Mouse (Mus musculus): ENCODE results near the gene Kcne2.

Kcne2 gene

GRCm38 (mm10) chr16:92292101-92292500 is at the start of gene Kcne2:
Gene Kcne2, plus strand, starts transcription at chr16:92292389.
- DNase-seq = no peak

GRCm38 (mm10) chr16:92245909-92246308 is 46.3 kb upstream of the Kcne2 start:
- DNase-seq = no peak

- no peak for DNase-seq
Observed at GRCm38 (mm10) chr16:92246974-92247373, 45.2 kb upstream of the Kcne2 start.

GRCm38 (mm10) chr16:92247700-92248099 is 44.5 kb upstream of the Kcne2 start:
- no peak for DNase-seq

GRCm38 (mm10) chr16:92249681-92250080 is 42.5 kb upstream of the Kcne2 start:
- no peak for DNase-seq

- DNase-seq = no peak
Observed at GRCm38 (mm10) chr16:92250452-92250851, 41.7 kb upstream of the Kcne2 start.

- no peak for DNase-seq
Observed at GRCm38 (mm10) chr16:92254316-92254715, 37.9 kb upstream of the Kcne2 start.

- no peak for DNase-seq
Observed at GRCm38 (mm10) chr16:92267861-92268260, 24.3 kb upstream of the Kcne2 start.

GRCm38 (mm10) chr16:92274516-92274915 is 17.7 kb upstream of the Kcne2 start:
- no peak for DNase-seq

- DNase-seq = no peak
Observed at GRCm38 (mm10) chr16:92275526-92275925, 16.7 kb upstream of the Kcne2 start.

GRCm38 (mm10) chr16:92282671-92283070 is 9.5 kb upstream of the Kcne2 start:
- DNase-seq = no peak

GRCm38 (mm10) chr16:92285068-92285467 is 7.1 kb upstream of the Kcne2 start:
- no peak for DNase-seq

GRCm38 (mm10) chr16:92286609-92287008 is 5.6 kb upstream of the Kcne2 start:
- DNase-seq = peak; percentile 86 to 88

- DNase-seq = no peak
Observed at GRCm38 (mm10) chr16:92288778-92289177, 3.4 kb upstream of the Kcne2 start.

GRCm38 (mm10) chr16:92290045-92290444 is 2.1 kb upstream of the Kcne2 start:
- no peak for DNase-seq

GRCm38 (mm10) chr16:92294267-92294970 is 2.2 kb downstream of the Kcne2 start:
- DNase-seq = no peak

- DNase-seq = no peak
Observed at GRCm38 (mm10) chr16:92295328-92295727, 3.1 kb downstream of the Kcne2 start.

GRCm38 (mm10) chr16:92300649-92301411 is 8.6 kb downstream of the Kcne2 start, which contains the start of gene Smim11:
Gene Smim11, plus strand, starts transcription at chr16:92301286.
- DNase-seq = peak; percentile 92

- no peak for DNase-seq
Observed at GRCm38 (mm10) chr16:92301412-92301806, 9.2 kb downstream of the Kcne2 start.

- no peak for DNase-seq
Observed at GRCm38 (mm10) chr16:92301989-92302388, 9.8 kb downstream of the Kcne2 start.

GRCm38 (mm10) chr16:92302506-92302905 is 10.3 kb downstream of the Kcne2 start:
- no peak for DNase-seq

- DNase-seq = peak; percentile 36 to 51
Observed at GRCm38 (mm10) chr16:92305519-92305918, 13.3 kb downstream of the Kcne2 start.

GRCm38 (mm10) chr16:92307947-92308346 is 15.8 kb downstream of the Kcne2 start:
- no peak for DNase-seq

GRCm38 (mm10) chr16:92309126-92309525 is 16.9 kb downstream of the Kcne2 start:
- DNase-seq = no peak
